Mouse (Mus musculus) hindbrain, embryonic 10.5 days (tissue): ENCODE measurements at regions not wholly inside any gene's neighbourhood (a gene's known extent, or its start where the extent isn't known, plus 50 kb on each side); places are given as distances from the start of the nearest gene placed in this dataset.

Experiments used
- DNase-seq: peaks from one replicate; pipeline ENCODE4 v3.0.0-alpha.2; 2017; ENCODE audit warnings: low spot score
- H3K27ac ChIP-seq: fragments of 300-500 bp; sonication (generic); 2 replicates; pipeline ENCODE4 v1.5.1; 2016; ENCODE audit warnings: mild to moderate bottlenecking, moderate library complexity
- H3K27me3 ChIP-seq: fragments of 300-500 bp; sonication (generic); 2 replicates; pipeline ENCODE4 v1.6.1; 2016; ENCODE audit warnings: mild to moderate bottlenecking; ENCODE audit not compliant: poor library complexity, insufficient read depth, severe bottlenecking
- H3K36me3 ChIP-seq: fragments of 300-500 bp; sonication (generic); 2 replicates; pipeline ENCODE4 v1.6.1; 2016; ENCODE audit warnings: mild to moderate bottlenecking, moderate library complexity
- H3K4me1 ChIP-seq: fragments of 300-500 bp; sonication (generic); replicated peaks from 2 replicates; pipeline ENCODE4 v1.6.1; 2016; ENCODE audit warnings: mild to moderate bottlenecking
- H3K4me3 ChIP-seq: fragments of 300-500 bp; sonication (generic); 2 replicates; pipeline ENCODE4 v1.5.1; 2016; ENCODE audit warnings: mild to moderate bottlenecking, moderate library complexity
- H3K9me3 ChIP-seq: fragments of 300-500 bp; sonication (generic); 2 replicates; pipeline ENCODE4 v1.6.1; 2016; ENCODE audit warnings: mild to moderate bottlenecking, moderate library complexity
- WGBS: fragments of 180-500 bp; shearing (Covaris S2); methylation state at CpG from one replicate; pipeline ENCODE4 v1.1.7; 2016; 5-methylcytosine and 5-hydroxymethylcytosine counted together

DNA sequence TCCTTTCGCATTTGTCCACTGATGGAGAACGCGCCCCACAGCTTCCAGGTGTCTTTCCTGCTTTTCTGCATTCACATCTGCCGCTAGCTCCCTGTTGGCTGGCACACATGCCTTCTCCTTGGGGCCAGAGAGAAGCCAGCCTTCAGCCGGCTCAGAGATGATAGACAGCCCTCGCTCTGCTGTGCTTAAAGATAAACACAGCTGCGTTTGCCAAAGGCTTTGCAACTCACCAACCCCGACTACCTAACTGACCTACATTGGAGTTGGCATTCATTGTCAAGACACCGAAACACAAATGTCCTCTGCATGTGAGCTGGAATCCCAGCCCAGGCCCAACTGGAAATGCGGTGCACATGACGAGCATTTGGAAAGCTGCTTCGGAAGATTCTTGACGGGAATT is 87.2 kb upstream of the Gm10234 start:
- H3K36me3 ChIP-seq = no peaks in the 10 kb centered on the region
- no peaks in the 10 kb centered on the region for H3K9me3 ChIP-seq
- no peak overlapping the region for H3K4me3 ChIP-seq
- H3K27ac ChIP-seq = no peak overlapping the region
- no peaks in the 10 kb centered on the region for H3K4me1 ChIP-seq
- no peaks in the 10 kb centered on the region for H3K27me3 ChIP-seq
- no peak for DNase-seq
- WGBS = 79% methylated on average over 13 of the region's 13 CpGs

DNA sequence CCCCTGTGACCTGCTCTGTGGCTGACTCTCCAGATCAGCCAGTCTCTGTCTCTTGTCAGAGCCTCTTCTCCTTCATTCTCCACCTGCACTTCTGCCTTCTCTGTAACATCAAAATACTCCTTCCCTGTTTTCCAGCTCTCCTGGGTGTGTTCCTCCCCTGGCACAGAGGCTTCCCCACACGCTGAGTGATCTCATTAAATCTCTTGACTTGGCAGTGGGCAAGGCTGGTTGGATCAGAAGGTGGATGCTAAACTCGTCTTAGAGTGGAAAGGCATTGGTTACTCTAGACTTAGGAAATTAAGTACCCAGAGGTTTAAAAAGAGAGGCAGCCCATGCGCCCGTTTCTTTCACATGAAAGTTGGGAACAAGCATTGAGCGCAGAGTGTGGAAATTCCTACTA is 78.3 kb upstream of the Gm10234 start:
- H3K27ac ChIP-seq = no peak overlapping the region
- H3K27me3 ChIP-seq = no peaks in the 10 kb centered on the region
- no peak for DNase-seq
- H3K9me3 ChIP-seq = no peaks in the 10 kb centered on the region
- no peaks in the 10 kb centered on the region for H3K4me1 ChIP-seq
- no peaks in the 10 kb centered on the region for H3K36me3 ChIP-seq
- H3K4me3 ChIP-seq = no peak overlapping the region
- 84% methylated on average over 5 of the region's 5 CpGs for WGBS

DNA sequence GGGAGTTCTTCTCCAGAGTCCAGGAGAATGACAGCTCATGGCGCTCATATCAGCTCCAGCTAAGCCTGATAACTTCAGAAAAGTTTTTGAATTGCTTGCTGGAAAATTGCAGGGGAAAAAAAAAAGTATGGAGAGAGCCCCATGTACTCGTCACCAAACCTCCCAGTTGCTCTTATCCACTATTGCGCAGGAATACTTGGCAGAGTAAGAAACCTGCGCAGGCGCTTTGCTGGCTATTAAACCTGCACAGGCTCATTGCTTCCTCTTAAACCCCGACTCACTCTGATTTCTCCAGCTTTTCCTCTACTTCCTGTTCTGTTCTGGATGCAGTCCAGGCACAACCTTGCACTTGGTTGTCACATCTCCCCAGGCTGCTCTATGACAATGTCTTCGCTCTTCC is 77.0 kb upstream of the Gm10234 start:
- Histone ChIP-seq H3K36me3 (no peaks in the 10 kb centered on the region), H3K27ac (no peak overlapping the region), H3K27me3 (no peaks in the 10 kb centered on the region), H3K4me1 (no peaks in the 10 kb centered on the region), H3K9me3 (0 out of 2 replicates have a peak, but pooled peaks cover 3% of the 10 kb centered on the region), H3K4me3 (no peak overlapping the region)
- no peak for DNase-seq
- 89% methylated on average over 7 of the region's 7 CpGs for WGBS

DNA sequence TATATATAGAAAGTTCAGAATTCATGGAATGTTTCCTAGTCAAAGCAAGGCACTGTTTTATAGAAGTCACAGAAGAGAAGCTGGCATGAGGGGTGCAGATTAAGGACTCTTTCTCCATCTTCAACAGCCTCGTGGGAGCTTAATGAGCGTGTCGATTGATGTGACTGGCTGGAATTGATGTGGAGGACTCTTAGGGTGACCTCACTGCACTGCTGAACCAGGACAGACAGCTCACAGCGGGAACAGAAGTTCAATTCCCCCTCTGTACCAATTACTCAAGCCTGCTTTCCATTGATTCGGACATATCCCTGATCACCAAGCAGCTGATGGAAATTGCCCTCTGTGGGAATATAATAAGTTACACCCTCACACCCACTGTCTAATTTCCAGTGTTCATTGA is 65.6 kb upstream of the Gm10234 start:
- WGBS = 33% methylated on average over 5 of the region's 5 CpGs
- no peaks in the 10 kb centered on the region for H3K9me3 ChIP-seq
- no peak overlapping the region for H3K4me3 ChIP-seq
- peak; percentile 36 for DNase-seq
- H3K36me3 ChIP-seq = no peaks in the 10 kb centered on the region
- H3K27ac ChIP-seq = no peak overlapping the region
- H3K27me3 ChIP-seq = peaks cover 22% of the 10 kb centered on the region
- 0 out of 2 replicates have a peak, but pooled peaks cover 6% of the 10 kb centered on the region for H3K4me1 ChIP-seq

DNA sequence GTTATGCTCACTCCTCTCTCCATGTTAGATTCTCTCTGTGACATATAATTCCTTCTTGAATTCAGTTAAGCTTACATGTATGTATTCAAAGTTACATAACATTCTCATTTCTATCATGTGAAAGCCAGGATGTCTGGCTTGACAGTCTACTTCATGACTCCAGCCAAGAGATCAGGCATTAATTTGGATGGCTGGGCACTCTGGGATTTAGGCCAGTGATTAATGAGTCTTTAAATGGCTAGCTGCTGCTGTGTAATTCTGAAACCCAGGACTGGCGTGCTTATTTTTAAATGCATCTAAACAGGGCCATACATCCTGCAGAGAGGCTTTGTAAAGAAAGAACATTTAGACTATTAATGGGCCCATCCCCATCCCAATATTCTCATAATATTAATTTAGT is 60.9 kb upstream of the Gm10234 start:
- no peak for DNase-seq
- H3K27me3 ChIP-seq = peaks cover 12% of the 10 kb centered on the region
- H3K4me3 ChIP-seq = no peak overlapping the region
- H3K27ac ChIP-seq = no peak overlapping the region
- no peaks in the 10 kb centered on the region for H3K36me3 ChIP-seq
- H3K9me3 ChIP-seq = no peaks in the 10 kb centered on the region
- 0 out of 2 replicates have a peak, but pooled peaks cover 6% of the 10 kb centered on the region for H3K4me1 ChIP-seq
- 67% methylated on average over 1 of the region's 1 CpGs for WGBS

DNA sequence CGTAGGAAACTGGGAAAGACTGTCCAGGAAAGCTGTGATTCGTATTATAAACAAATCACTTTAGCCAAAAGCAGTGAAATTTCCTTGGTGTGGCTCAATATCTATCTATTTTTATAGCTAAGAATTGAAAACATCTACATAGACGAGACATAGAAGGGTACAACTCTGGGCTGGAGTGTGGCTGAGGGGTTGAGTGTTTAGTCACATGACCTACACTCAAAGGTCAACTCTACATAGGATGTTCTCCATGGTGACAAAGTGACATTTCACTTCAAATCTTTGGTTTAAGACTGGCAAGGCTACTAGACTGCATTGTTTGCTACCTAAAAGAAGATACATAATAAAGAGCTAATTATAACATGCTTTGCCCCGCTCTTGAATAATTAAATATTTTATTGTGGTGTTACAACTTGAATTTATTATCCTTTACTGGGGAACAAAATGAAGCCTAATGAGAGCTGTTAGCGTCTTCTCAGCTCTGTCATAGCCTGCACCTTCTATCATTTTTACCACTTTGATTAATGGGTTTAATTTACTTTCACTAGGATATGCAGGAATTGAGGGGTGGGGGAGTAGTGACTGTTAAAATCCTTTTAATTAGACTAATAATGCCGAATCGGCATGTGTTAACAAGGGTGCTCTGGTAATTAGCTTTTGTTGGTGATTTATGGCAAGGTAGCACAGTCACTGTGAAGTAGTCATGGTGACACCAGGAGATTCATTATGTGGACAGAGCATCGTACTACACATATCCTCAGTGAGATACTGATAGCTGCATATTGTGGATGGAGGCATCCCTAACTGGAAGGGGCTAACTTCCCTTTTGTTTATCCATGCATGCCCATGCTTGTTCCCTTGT is 57.7 kb upstream of the Gm10234 start:
- no peak for DNase-seq
- no peak overlapping the region for H3K4me3 ChIP-seq
- 86% methylated on average over 8 of the region's 8 CpGs for WGBS
- H3K4me1 ChIP-seq = no peaks in the 10 kb centered on the region
- H3K36me3 ChIP-seq = no peaks in the 10 kb centered on the region
- no peaks in the 10 kb centered on the region for H3K9me3 ChIP-seq
- H3K27me3 ChIP-seq = no peaks in the 10 kb centered on the region; the same call in none of the 2 replicates
- H3K27ac ChIP-seq = no peak overlapping the region

DNA sequence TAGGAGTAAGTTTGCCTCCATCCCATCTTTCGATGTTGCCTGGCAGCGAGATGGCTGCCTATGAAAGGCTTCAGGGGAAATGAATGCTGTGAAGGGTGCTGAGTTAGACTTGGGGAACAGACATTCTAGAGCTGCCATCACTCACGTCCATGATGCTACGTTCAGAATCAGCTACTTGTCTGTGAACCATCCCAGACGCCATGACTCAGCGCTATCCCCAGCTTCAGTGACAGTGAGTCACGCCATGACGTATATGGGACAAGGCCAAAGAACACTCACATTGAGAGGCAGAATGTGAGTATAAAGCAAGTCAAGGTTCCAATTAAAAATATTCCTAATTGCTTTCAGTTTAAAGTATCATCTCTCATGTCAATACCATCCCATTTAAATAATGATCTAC is 52.4 kb upstream of the Gm10234 start:
- H3K27me3 ChIP-seq = no peaks in the 10 kb centered on the region
- H3K36me3 ChIP-seq = no peaks in the 10 kb centered on the region
- 94% methylated on average over 8 of the region's 8 CpGs for WGBS
- no peaks in the 10 kb centered on the region for H3K9me3 ChIP-seq
- H3K27ac ChIP-seq = no peak overlapping the region
- H3K4me3 ChIP-seq = no peak overlapping the region
- no peak for DNase-seq
- H3K4me1 ChIP-seq = no peaks in the 10 kb centered on the region
